Mouse (Mus musculus) spleen, adult 2 months (tissue): ENCODE results near the gene Actr3b.

Experiments used
- CTCF ChIP-seq: fragments of 200-500 bp; IDR thresholded peaks from 2 replicates; pipeline ENCODE4 v1.5.1; 2011; ENCODE audit warnings: mild to moderate bottlenecking, inconsistent platforms; ENCODE audit not compliant: insufficient read depth, insufficient read length, insufficient replicate concordance; ENCODE audit errors: extremely low read depth
- POLR2A ChIP-seq: fragments of 200-500 bp; IDR thresholded peaks from 2 replicates; pipeline ENCODE4 v1.6.1; 2011; ENCODE audit warnings: low read depth, low read length, inconsistent platforms

- TF ChIP-seq POLR2A (no peak), CTCF (no peak)
These were observed 86.8 kb downstream of the Actr3b start for GRCm38 (mm10) chr5:25846558-25846957.
